Mouse (Mus musculus) frontal cortex, adult 2 months (tissue): Measurements from ENCODE around the gene Wfdc8. TPM values are rescaled to one million over a fixed set of nuclear protein-coding genes. Genes with fewer than 3 reads are reported as not detected.

Experiments
- DNase-seq, 2 experiments: peaks; one replicate each; pipeline ENCODE4 v3.0.0; 2022; ENCODE audit warnings: low spot score in 1 of 2; ENCODE audit errors: extremely low spot score in 1 of 2
- polyA plus RNA-seq: library from polyadenylated mRNA; depleted of rRNA; stranded (reverse); fragments of >200 nt; gene quantifications from 2 replicates; pipeline ENCODE4 v1.2.3, GENCODE M21; 2012; rRNA removed

Gene Wfdc8
- polyA plus RNA-seq, 1 experiment = not detected

GRCm38 (mm10) chr2:164563339-164564038 lies 49.9 kb downstream of the Wfdc8 start:
- peak in 1 of 2 experiments; percentile 57 for DNase-seq

- no peak for DNase-seq
Measured at GRCm38 (mm10) chr2:164562391-164563188, 50.8 kb downstream of the Wfdc8 start, which contains the start of gene Wfdc2. TSS of gene Wfdc2 (plus strand) at chr2:164562413.

- no peak for DNase-seq
Measured at GRCm38 (mm10) chr2:164560106-164560505, 53.3 kb downstream of the Wfdc8 start.

GRCm38 (mm10) chr2:164558991-164559645 lies 54.3 kb downstream of the Wfdc8 start:
- DNase-seq = no peak

- DNase-seq = peak; percentile 60 to 67
Measured at GRCm38 (mm10) chr2:164558426-164558825, 55.0 kb downstream of the Wfdc8 start.

- DNase-seq = no peak
Measured at GRCm38 (mm10) chr2:164551502-164551901, 61.9 kb downstream of the Wfdc8 start.

- no peak for DNase-seq
Measured at GRCm38 (mm10) chr2:164550895-164551269, 62.5 kb downstream of the Wfdc8 start.

- peak; percentile 22 to 51 for DNase-seq
Measured at GRCm38 (mm10) chr2:164549963-164550894, 63.2 kb downstream of the Wfdc8 start.

GRCm38 (mm10) chr2:164549338-164549737 lies 64.1 kb downstream of the Wfdc8 start:
- no peak for DNase-seq

Other genes starting within 250 kb of the Wfdc8 start
- gene Slpi, start 224.5 kb downstream of the Wfdc8 start, polyA plus RNA-seq = 0.67 and 0.68 TPM in 2 replicates
- 1.7 and 1.8 TPM in 2 replicates for gene Rbpjl, start 210.5 kb downstream of the Wfdc8 start, polyA plus RNA-seq
- 25.8 and 25.9 TPM in 2 replicates for gene Matn4, start 208.5 kb downstream of the Wfdc8 start, polyA plus RNA-seq
- gene Sdc4, start 169.7 kb downstream of the Wfdc8 start, polyA plus RNA-seq = 45.0 and 46.5 TPM in 2 replicates
- 58.1 and 59.1 TPM in 2 replicates for gene Sys1, start 156.7 kb downstream of the Wfdc8 start, polyA plus RNA-seq
- gene Gm20458, start 152.7 kb downstream of the Wfdc8 start, polyA plus RNA-seq = 9.3 and 10.0 TPM in 2 replicates
- gene Trp53tg5, start 139.9 kb downstream of the Wfdc8 start, polyA plus RNA-seq = not detected in 2 replicates
- gene Dbndd2, start 127.5 kb downstream of the Wfdc8 start, polyA plus RNA-seq = 182 and 219 TPM in 2 replicates
- 80.6 and 84.7 TPM in 2 replicates for gene Pigt, start 116.1 kb downstream of the Wfdc8 start, polyA plus RNA-seq
- 0.76 and 1.2 TPM in 2 replicates for gene Wfdc2, start 51.2 kb downstream of the Wfdc8 start, polyA plus RNA-seq
- gene Spint3, start 40.2 kb downstream of the Wfdc8 start, polyA plus RNA-seq = not detected in 2 replicates
- gene Wfdc6a, start 28.2 kb downstream of the Wfdc8 start, polyA plus RNA-seq = 0.12 TPM in 1 of 2 replicates, not detected in the other
- not detected in 2 replicates for gene Eppin, start 20.0 kb downstream of the Wfdc8 start, polyA plus RNA-seq
- gene Wfdc6b, start 104 bp downstream of the Wfdc8 start, polyA plus RNA-seq = not detected in 2 replicates
- not detected in 2 replicates for gene Wfdc16, start 25.2 kb upstream of the Wfdc8 start, polyA plus RNA-seq
- not detected in 2 replicates for gene Wfdc10, start 42.4 kb upstream of the Wfdc8 start, polyA plus RNA-seq
- not detected in 2 replicates for gene Wfdc9, start 43.0 kb upstream of the Wfdc8 start, polyA plus RNA-seq
- gene Wfdc11, start 60.5 kb upstream of the Wfdc8 start, polyA plus RNA-seq = not detected in 2 replicates
- gene Wfdc13, start 71.5 kb upstream of the Wfdc8 start, polyA plus RNA-seq = not detected in 2 replicates
- gene Spint4, start 84.9 kb upstream of the Wfdc8 start, polyA plus RNA-seq = not detected in 2 replicates
- gene Spint5, start 101.7 kb upstream of the Wfdc8 start, polyA plus RNA-seq = not detected in 2 replicates
- 2.4 and 3.3 TPM in 2 replicates for gene Wfdc3, start 132.3 kb upstream of the Wfdc8 start, polyA plus RNA-seq
- gene Dnttip1, start 132.4 kb upstream of the Wfdc8 start, polyA plus RNA-seq = 44.3 and 46.4 TPM in 2 replicates
- gene Ube2c, start 156.3 kb upstream of the Wfdc8 start, polyA plus RNA-seq = 2.0 and 2.8 TPM in 2 replicates
- gene Tnnc2, start 166.3 kb upstream of the Wfdc8 start, polyA plus RNA-seq = 0.96 and 3.9 TPM in 2 replicates
- gene Snx21, start 172.2 kb upstream of the Wfdc8 start, polyA plus RNA-seq = 59.9 and 60.9 TPM in 2 replicates
- 29.4 and 35.0 TPM in 2 replicates for gene Acot8, start 191.3 kb upstream of the Wfdc8 start, polyA plus RNA-seq
- gene Zswim3, start 191.5 kb upstream of the Wfdc8 start, polyA plus RNA-seq = 7.7 and 7.9 TPM in 2 replicates
- gene Zswim1, start 209.1 kb upstream of the Wfdc8 start, polyA plus RNA-seq = 18.5 and 19.3 TPM in 2 replicates
- 0.69 TPM in 1 of 2 replicates, not detected in the other for gene Spata25, start 214.9 kb upstream of the Wfdc8 start, polyA plus RNA-seq
- 177 and 194 TPM in 2 replicates for gene Ctsa, start 219.2 kb upstream of the Wfdc8 start, polyA plus RNA-seq
- 6.6 and 6.9 TPM in 2 replicates for gene Neurl2, start 219.8 kb upstream of the Wfdc8 start, polyA plus RNA-seq
- 154 and 170 TPM in 2 replicates for gene Pltp, start 244.1 kb upstream of the Wfdc8 start, polyA plus RNA-seq